Mouse (Mus musculus): Measurements from ENCODE around the gene Mrpl10.

DNA sequence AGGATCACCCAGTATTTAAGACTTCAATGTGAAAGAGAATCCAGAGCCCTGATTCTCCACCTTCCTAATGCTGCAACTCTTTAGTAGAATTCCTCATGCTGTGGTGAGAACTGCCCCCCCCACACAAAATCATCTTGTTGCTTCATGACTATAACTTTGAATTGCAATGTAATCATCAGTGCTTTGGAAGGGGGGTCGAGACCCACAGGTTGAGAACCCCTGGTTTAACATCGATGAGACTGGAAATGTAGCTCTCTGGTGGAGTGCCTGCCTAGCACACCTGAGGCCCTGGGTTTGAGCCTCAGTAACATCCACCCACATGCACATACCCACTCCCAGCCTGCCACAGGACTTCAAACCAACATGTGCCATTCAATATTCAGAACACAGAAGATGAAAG, 53.2 kb downstream of the Mrpl10 start:
- TF ChIP-seq MAX (IDR thresholded peaks at IDR 0.05; ENCODE audit: low read depth) (no peak), MYOG (IDR thresholded peaks at IDR 0.05; ENCODE audit: control insufficient read depth in 1 of 3, insufficient read depth in 1 of 3, insufficient read length in 2 of 3, low read depth in 2 of 3) (no peak), USF1 (IDR thresholded peaks at IDR 0.05; ENCODE audit: low read depth) (no peak), POLR2A (IDR thresholded peaks at IDR 0.05; ENCODE audit: insufficient read length, low read depth) (no peak), MYOD1 (IDR thresholded peaks at IDR 0.05; ENCODE audit: control insufficient read depth in 1 of 3, insufficient read length in 2 of 3, low read depth in 2 of 3) (no peak), SRF (IDR thresholded peaks at IDR 0.05; ENCODE audit: control insufficient read depth, insufficient read length, low read depth) (no peak), TCF12 (IDR thresholded peaks at IDR 0.05; ENCODE audit: insufficient read depth, poor library complexity, severe bottlenecking) (no peak), CEBPB (IDR thresholded peaks at IDR 0.05; ENCODE audit: insufficient read depth, poor library complexity, severe bottlenecking) (no peak), TCF3 (IDR thresholded peaks at IDR 0.05; ENCODE audit: insufficient read length, low read depth) (no peak), POLR2AphosphoS2 (IDR thresholded peaks at IDR 0.05; ENCODE audit: insufficient read length, low read depth) (no peak), E2F4 (IDR thresholded peaks at IDR 0.05; ENCODE audit: insufficient read depth) (no peak)

Measured in myocyte (in vitro differentiated cells).